Mouse (Mus musculus) intestine, postnatal 0 days (tissue): Measurements from ENCODE around the gene Pdia3. TPM values are rescaled to one million over a fixed set of nuclear protein-coding genes. Genes with fewer than 3 reads are reported as not detected.
A peak's percentile ranks its signal among the peaks of the same experiment; 100 is the strongest.

ENCODE experiments used
- ATAC-seq: fragments of 200-750 bp; cut with Nextera tagmentation; 2 replicates; pipeline ENCODE4 v1.8.0; 2017; ENCODE audit warnings: mild to moderate bottlenecking, moderate TSS enrichment, moderate library complexity
- H3K27ac ChIP-seq: fragments of 300-500 bp; sonication (generic); 2 replicates; pipeline ENCODE4 v1.5.1; 2014; ENCODE audit warnings: mild to moderate bottlenecking, low read depth, low read length, moderate library complexity
- H3K27me3 ChIP-seq: fragments of 300-500 bp; sonication (generic); replicated peaks from 2 replicates; pipeline ENCODE4 v1.6.1; 2014; ENCODE audit warnings: low read length, mixed read lengths; ENCODE audit not compliant: control insufficient read depth, insufficient read depth
- H3K36me3 ChIP-seq: fragments of 300-500 bp; sonication (generic); 2 replicates; pipeline ENCODE4 v1.6.1; 2014; ENCODE audit warnings: mild to moderate bottlenecking, moderate library complexity; ENCODE audit not compliant: control insufficient read depth, insufficient read depth
- H3K4me1 ChIP-seq: fragments of 300-500 bp; sonication (generic); replicated peaks from 2 replicates; pipeline ENCODE4 v1.6.1; 2014; ENCODE audit warnings: antibody characterized with exemption, low read length, mixed read lengths; ENCODE audit not compliant: control insufficient read depth, insufficient read depth
- H3K4me2 ChIP-seq: fragments of 300-500 bp; sonication (generic); replicated peaks from 2 replicates; pipeline ENCODE4 v1.6.1; 2014; ENCODE audit warnings: low read depth, mild to moderate bottlenecking, moderate library complexity
- H3K4me3 ChIP-seq: fragments of 300-500 bp; sonication (generic); 2 replicates; pipeline ENCODE4 v1.5.1; 2014; ENCODE audit warnings: low read depth, low read length
- H3K9ac ChIP-seq: fragments of 300-500 bp; sonication (generic); 2 replicates; pipeline ENCODE4 v1.6.1; 2014; ENCODE audit warnings: mild to moderate bottlenecking, low read depth, low read length
- H3K9me3 ChIP-seq: fragments of 300-500 bp; sonication (generic); 2 replicates; pipeline ENCODE4 v1.6.1; 2016; ENCODE audit warnings: mixed run types; ENCODE audit not compliant: control insufficient read depth
- CTCF ChIP-seq: sonication (generic); IDR thresholded peaks from 2 replicates; pipeline ENCODE4 v1.5.1; 2016; ENCODE audit warnings: low read depth, mild to moderate bottlenecking, control low read depth, antibody characterized with exemption, moderate library complexity
- WGBS: fragments of 180-500 bp; shearing (Covaris S2); extraction: QIAGEN DNeasy Blood & Tissue Kit; methylation state at CpG from one replicate; pipeline ENCODE4 v1.1.7; 2014; 5-methylcytosine and 5-hydroxymethylcytosine counted together
- polyA plus RNA-seq: library from polyadenylated mRNA; unstranded; fragments of >200 nt; fragmentation: Nextera tagmentation; extraction: Ambion mirVana; gene quantifications from 2 replicates; pipeline ENCODE4 v1.2.1, GENCODE M21; 2015

Pdia3 gene
- polyA plus RNA-seq, 1 experiment from 2014 or later: 353 TPM

DNA sequence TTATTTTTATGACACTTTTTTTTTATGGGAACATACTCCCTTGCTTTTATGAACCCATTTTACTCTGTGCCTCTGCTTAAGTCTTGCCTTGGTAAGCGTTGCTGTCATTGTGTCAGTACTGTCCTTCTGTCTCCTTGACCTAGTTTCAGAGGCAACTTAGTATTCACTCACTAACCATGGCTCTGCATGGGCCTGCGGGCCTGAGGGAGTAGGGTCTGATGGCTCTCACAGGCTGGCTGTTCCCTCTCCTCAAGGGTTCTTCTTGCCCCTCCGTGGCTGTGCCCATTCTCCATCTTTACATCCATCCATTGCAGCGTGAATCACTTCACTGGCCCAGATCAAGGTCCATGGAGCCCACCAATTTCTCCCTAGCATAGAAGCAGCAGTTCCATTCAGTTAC, 32.9 kb downstream of the Pdia3 start:
- Histone ChIP-seq H3K9ac (no peak overlapping the region), H3K27me3 (no peaks in the 10 kb centered on the region), H3K36me3 (peaks cover 3% of the 10 kb centered on the region; the same call in 1 of the 2 replicates), H3K4me1 (no peaks in the 10 kb centered on the region), H3K9me3 (no peaks in the 10 kb centered on the region), H3K27ac (no peak overlapping the region), H3K4me2 (no peak overlapping the region), H3K4me3 (no peak overlapping the region)
- ATAC-seq: no peak
- no peak for TF ChIP-seq CTCF
- 85% methylated on average over 4 of the region's 4 CpGs for WGBS

DNA sequence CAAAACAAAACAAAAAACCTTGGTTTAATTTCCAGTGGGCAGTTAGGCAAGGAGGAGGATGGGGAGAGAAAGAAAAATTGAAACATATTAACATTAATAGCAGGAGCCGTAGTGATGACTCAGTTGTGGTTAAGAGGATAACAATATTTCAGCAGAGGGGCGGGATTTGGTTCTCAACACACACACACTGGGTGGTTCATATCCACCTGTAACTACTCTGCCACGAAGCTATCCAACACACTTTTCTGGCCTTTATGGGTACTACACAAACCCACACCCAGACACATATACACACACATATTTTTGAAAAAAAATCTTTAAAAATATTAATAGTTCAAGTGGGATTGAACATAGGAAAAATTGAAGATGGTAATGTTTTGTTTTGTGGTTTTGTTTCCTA, 33.4 kb downstream of the Pdia3 start:
- no peak overlapping the region for H3K4me2 ChIP-seq
- no peak for TF ChIP-seq CTCF
- no peaks in the 10 kb centered on the region for H3K4me1 ChIP-seq
- H3K27ac ChIP-seq: no peak overlapping the region
- H3K36me3 ChIP-seq: peaks cover 5% of the 10 kb centered on the region
- H3K9me3 ChIP-seq: no peaks in the 10 kb centered on the region
- WGBS: 79% methylated on average over 3 of the region's 3 CpGs
- no peak for ATAC-seq
- H3K9ac ChIP-seq: no peak overlapping the region
- no peak overlapping the region for H3K4me3 ChIP-seq
- no peaks in the 10 kb centered on the region for H3K27me3 ChIP-seq

DNA sequence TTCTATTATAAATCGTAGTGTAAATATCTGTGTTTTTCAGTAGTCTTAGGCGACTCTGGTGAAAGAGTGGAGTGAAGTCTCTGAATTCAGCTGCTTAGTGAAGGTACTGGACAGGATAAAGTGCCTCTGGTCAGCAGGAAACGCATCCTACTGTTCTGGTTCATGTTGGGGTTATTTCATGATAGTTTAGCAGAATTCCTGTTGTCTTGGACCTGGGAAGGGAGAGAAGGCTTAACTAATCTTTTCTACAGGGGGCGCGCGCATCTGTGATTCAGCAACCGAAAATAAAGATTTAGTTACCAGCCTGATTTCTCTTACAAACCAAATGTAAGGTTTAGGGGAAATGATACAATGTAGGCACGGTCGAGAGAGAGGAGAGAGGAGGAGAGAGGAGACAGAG, 34.6 kb downstream of the Pdia3 start:
- H3K9ac ChIP-seq: peak overlapping the region; percentile 57; the same call in 1 of the 2 replicates
- H3K27me3 ChIP-seq: no peaks in the 10 kb centered on the region
- H3K4me1 ChIP-seq: no peaks in the 10 kb centered on the region
- peak overlapping the region; percentile 91 for H3K27ac ChIP-seq
- peak overlapping the region; percentile 79 for H3K4me2 ChIP-seq
- no peaks in the 10 kb centered on the region for H3K9me3 ChIP-seq
- peaks cover 14% of the 10 kb centered on the region for H3K36me3 ChIP-seq
- peak; percentile 63 for TF ChIP-seq CTCF
- no peak for ATAC-seq
- WGBS: 13% methylated on average over 9 of the region's 9 CpGs
- H3K4me3 ChIP-seq: peak overlapping the region; percentile 100

DNA sequence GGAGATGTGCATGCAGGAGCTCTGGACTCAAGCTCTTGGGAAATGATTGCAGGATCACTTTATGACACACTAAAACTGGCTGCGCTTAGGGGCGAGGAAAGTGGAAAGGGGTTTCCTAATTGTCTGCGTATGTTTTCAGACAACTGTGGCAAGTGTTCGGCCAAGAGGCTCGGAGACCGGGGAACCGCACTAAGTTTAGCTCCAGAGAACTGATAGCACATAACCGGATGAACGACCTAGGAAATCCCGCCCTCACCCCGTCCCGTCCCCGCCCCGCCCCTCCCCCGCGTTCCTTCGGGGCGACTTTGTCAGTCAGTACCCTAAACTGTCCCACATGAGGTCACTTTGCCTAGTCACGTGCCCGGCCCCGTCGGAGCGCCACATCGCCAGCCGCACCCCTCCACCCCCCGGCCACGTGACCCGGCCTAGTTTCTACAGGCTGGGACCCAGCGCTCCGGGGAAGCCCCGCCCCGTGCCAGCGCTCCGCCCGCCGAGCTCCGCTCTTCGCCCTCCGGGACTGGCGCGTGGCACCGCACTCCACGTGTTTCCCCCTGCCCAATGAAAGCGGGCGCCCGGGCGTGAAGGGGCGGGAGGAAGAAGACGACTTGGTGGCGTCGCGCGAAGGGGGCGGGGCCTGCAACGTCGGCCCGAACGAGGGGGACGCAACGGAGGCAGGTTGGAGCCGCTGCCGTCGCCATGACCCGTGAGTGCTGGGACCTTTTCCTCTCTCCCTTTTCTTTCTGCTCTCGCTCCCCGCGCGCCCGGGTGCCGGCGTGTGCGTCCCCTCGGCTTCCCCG, 35.4 kb downstream of the Pdia3 start, which contains the start of gene Serf2:
Gene Serf2, plus strand, starts transcription at position 457 of the 797 bp plus-strand sequence.
- peaks cover 22% of the 10 kb centered on the region for H3K36me3 ChIP-seq
- peak within 1 kb of the TSS; percentile 100 for H3K9ac ChIP-seq
- H3K27me3 ChIP-seq: no peaks in the 10 kb centered on the region
- H3K4me2 ChIP-seq: peak within 1 kb of the TSS; percentile 79
- ATAC-seq: peak; percentile 98
- H3K4me3 ChIP-seq: peak within 1 kb of the TSS; percentile 100
- no peaks in the 10 kb centered on the region for H3K4me1 ChIP-seq
- peak within 1 kb of the TSS; percentile 99 for H3K27ac ChIP-seq
- no peaks in the 10 kb centered on the region for H3K9me3 ChIP-seq
- WGBS: under 1% methylated on average over 65 of the region's 74 CpGs
- TF ChIP-seq CTCF: no peak

DNA sequence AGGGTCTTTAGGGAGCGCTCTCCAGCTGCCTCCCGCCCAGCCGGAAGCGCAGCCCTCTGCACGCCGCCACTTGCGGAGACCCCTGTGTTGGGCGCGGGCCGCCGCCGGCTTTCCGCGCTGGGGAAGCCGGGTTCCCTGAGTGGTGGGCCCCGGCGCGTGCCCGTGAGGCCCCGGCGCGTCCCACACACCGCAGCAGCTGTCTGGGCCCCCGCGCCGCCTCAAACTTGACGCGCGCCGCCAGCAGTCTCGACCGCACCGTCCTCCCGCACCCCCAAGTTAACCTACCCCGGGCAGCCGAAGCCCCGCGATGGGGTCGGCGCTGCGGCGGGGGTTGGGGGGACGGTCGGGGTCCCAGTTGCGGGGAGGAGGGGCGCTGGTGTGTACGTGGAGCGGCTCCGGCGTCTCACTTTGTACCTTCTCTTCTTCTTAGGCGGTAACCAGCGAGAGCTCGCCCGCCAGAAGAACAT, 36.0 kb downstream of the Pdia3 start:
- peak; percentile 7 for ATAC-seq
- Histone ChIP-seq H3K27me3 (no peaks in the 10 kb centered on the region), H3K4me1 (no peaks in the 10 kb centered on the region), H3K27ac (peak overlapping the region; percentile 99), H3K36me3 (peaks cover 23% of the 10 kb centered on the region), H3K9ac (peak overlapping the region; percentile 100), H3K4me3 (peak overlapping the region; percentile 100), H3K4me2 (peak overlapping the region; percentile 79), H3K9me3 (no peaks in the 10 kb centered on the region)
- WGBS: under 1% methylated on average over 54 of the region's 54 CpGs
- TF ChIP-seq CTCF: no peak

DNA sequence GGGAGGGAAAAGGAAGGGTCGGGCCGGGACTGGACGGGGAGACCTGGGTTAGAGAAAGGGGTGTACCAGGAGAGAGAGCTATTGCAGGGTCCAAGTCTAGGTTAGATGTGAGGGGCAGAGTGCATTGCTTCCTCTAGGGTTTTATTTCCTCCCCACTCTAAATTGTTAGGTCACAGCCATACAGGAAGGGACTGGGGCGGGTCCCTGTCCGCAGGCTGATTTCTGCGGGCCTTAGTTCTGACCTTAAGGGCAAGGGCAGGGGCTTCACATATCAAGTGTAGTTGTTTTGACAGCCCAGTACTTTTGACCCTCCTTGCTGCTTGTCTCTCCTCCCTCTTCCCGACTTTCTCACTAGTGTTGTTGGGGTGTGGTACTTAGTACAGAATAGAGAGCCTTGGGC, 36.5 kb downstream of the Pdia3 start:
- TF ChIP-seq CTCF: 0 out of 2 replicates have a peak, but pooled peaks have one; percentile 15
- Histone ChIP-seq H3K36me3 (peaks cover 23% of the 10 kb centered on the region), H3K9me3 (no peaks in the 10 kb centered on the region), H3K27ac (peak overlapping the region; percentile 99), H3K4me1 (no peaks in the 10 kb centered on the region), H3K27me3 (no peaks in the 10 kb centered on the region), H3K4me3 (peak overlapping the region; percentile 100), H3K9ac (peak overlapping the region; percentile 100), H3K4me2 (peak overlapping the region; percentile 79)
- WGBS: 0% methylated on average over 7 of the region's 7 CpGs
- peak; percentile 1 for ATAC-seq
